Mouse (Mus musculus) heart, embryonic 14.5 days (tissue): ENCODE measurements around the gene Elk4. TPM values are rescaled to one million over a fixed set of nuclear protein-coding genes. Genes with fewer than 3 reads are reported as not detected.
A peak's percentile ranks its signal among the peaks of the same experiment; 100 is the strongest.

Source experiments
- ATAC-seq: fragments of 200-750 bp; cut with Nextera tagmentation; 2 replicates; pipeline ENCODE4 v1.8.0; 2017; ENCODE audit warnings: low read depth, moderate TSS enrichment; ENCODE audit not compliant: insufficient number of reproducible peaks, insufficient read depth, low FRiP score
- H3K27ac ChIP-seq, 2 experiments: fragments of 200-500 bp in 1 of 2; fragments of 300-500 bp in 1 of 2; sonication (generic) in 1 of 2; replicated peaks in 1 of 2; 2 replicates each; pipeline ENCODE4 v1.5.1; 2012 to 2014; ENCODE audit warnings: low read depth in 2 of 2, low read length in 2 of 2, control low read depth in 1 of 2, mild to moderate bottlenecking in 1 of 2, mixed read lengths in 1 of 2; ENCODE audit not compliant: control insufficient read depth in 1 of 2, insufficient read depth in 1 of 2
- H3K27me3 ChIP-seq: fragments of 300-500 bp; sonication (generic); 2 replicates; pipeline ENCODE4 v1.6.1; 2014; ENCODE audit warnings: mild to moderate bottlenecking, low read length, control low read depth; ENCODE audit not compliant: control insufficient read depth, insufficient read depth
- H3K36me3 ChIP-seq: fragments of 300-500 bp; sonication (generic); 2 replicates; pipeline ENCODE4 v1.6.1; 2014; ENCODE audit warnings: mild to moderate bottlenecking, control low read depth, low read length, mixed read lengths; ENCODE audit not compliant: control insufficient read depth, insufficient read depth
- H3K4me1 ChIP-seq, 2 experiments: fragments of 200-500 bp in 1 of 2; fragments of 300-500 bp in 1 of 2; sonication (generic) in 1 of 2; 2 replicates each; pipeline ENCODE4 v1.6.1; 2012 to 2014; ENCODE audit warnings: low read length in 2 of 2, control low read depth in 1 of 2, mixed read lengths in 1 of 2; ENCODE audit not compliant: control insufficient read depth in 2 of 2, insufficient read depth in 2 of 2
- H3K4me2 ChIP-seq: fragments of 300-500 bp; sonication (generic); 2 replicates; pipeline ENCODE4 v1.6.1; 2014; ENCODE audit warnings: mild to moderate bottlenecking, low read length
- H3K4me3 ChIP-seq, 2 experiments: fragments of 200-500 bp in 1 of 2; fragments of 300-500 bp in 1 of 2; sonication (generic) in 1 of 2; 2 replicates each; pipeline ENCODE4 v1.5.1; 2012 to 2014; ENCODE audit warnings: low read length in 2 of 2, mild to moderate bottlenecking in 2 of 2, control low read depth in 1 of 2, low read depth in 1 of 2, moderate library complexity in 1 of 2; ENCODE audit not compliant: control insufficient read depth in 1 of 2, insufficient read depth in 1 of 2
- H3K9ac ChIP-seq: fragments of 300-500 bp; sonication (generic); 2 replicates; pipeline ENCODE4 v1.6.1; 2014; ENCODE audit warnings: mild to moderate bottlenecking, low read length
- H3K9me3 ChIP-seq: fragments of 300-500 bp; sonication (generic); 2 replicates; pipeline ENCODE4 v1.6.1; 2016; ENCODE audit warnings: low read length, control low read depth; ENCODE audit not compliant: control insufficient read depth
- WGBS: fragments of 180-500 bp; shearing (Covaris S2); extraction: QIAGEN DNeasy Blood & Tissue Kit; methylation state at CpG from one replicate; pipeline ENCODE4 v1.1.7; 2014; 5-methylcytosine and 5-hydroxymethylcytosine counted together
- polyA plus RNA-seq: library from polyadenylated mRNA; unstranded; fragments of >200 nt; fragmentation: Nextera tagmentation; extraction: Ambion mirVana; gene quantifications from 2 replicates; pipeline ENCODE4 v1.2.1, GENCODE M21; 2014

Gene Elk4
- polyA plus RNA-seq, 1 experiment from 2014 or later, result 24.7 TPM

GRCm38 (mm10) chr1:131967336-131967735, 40.1 kb upstream of the Elk4 start:
- H3K4me2 ChIP-seq, result no peak overlapping the region
- 69% methylated on average over 7 of the region's 7 CpGs for WGBS
- H3K4me3 ChIP-seq, result no peak overlapping the region
- no peak overlapping the region for H3K9ac ChIP-seq
- ATAC-seq, result no peak
- H3K27me3 ChIP-seq, result peaks cover 46% of the 10 kb centered on the region
- no peaks in the 10 kb centered on the region for H3K9me3 ChIP-seq
- peaks cover 17 to 24% of the 10 kb centered on the region in 2 experiments for H3K4me1 ChIP-seq
- H3K27ac ChIP-seq, result no peak overlapping the region
- no peaks in the 10 kb centered on the region for H3K36me3 ChIP-seq

GRCm38 (mm10) chr1:131968556-131968955, 38.9 kb upstream of the Elk4 start:
- ATAC-seq, result no peak
- Histone ChIP-seq H3K27ac (no peak overlapping the region), H3K4me1 (peaks cover 19 to 20% of the 10 kb centered on the region in 2 experiments), H3K9ac (no peak overlapping the region), H3K36me3 (no peaks in the 10 kb centered on the region), H3K4me2 (no peak overlapping the region), H3K27me3 (peaks cover 38% of the 10 kb centered on the region), H3K4me3 (no peak overlapping the region), H3K9me3 (no peaks in the 10 kb centered on the region)
- 43% methylated on average over 3 of the region's 3 CpGs for WGBS

- no peak for ATAC-seq
- WGBS, result 70% methylated on average over 6 of the region's 6 CpGs
- Histone ChIP-seq H3K27ac (no peak overlapping the region), H3K27me3 (peaks cover 38% of the 10 kb centered on the region), H3K4me1 (peaks cover 16 to 20% of the 10 kb centered on the region in 2 experiments), H3K36me3 (no peaks in the 10 kb centered on the region), H3K4me3 (no peak overlapping the region), H3K9ac (no peak overlapping the region), H3K9me3 (no peaks in the 10 kb centered on the region), H3K4me2 (no peak overlapping the region)
Measured at GRCm38 (mm10) chr1:131968983-131969382, 38.4 kb upstream of the Elk4 start.

GRCm38 (mm10) chr1:131969825-131970224, 37.6 kb upstream of the Elk4 start:
- WGBS, result 60% methylated on average over 4 of the region's 4 CpGs
- no peak for ATAC-seq
- peaks cover 31% of the 10 kb centered on the region for H3K27me3 ChIP-seq
- H3K9ac ChIP-seq, result no peak overlapping the region
- no peak overlapping the region for H3K4me2 ChIP-seq
- H3K9me3 ChIP-seq, result no peaks in the 10 kb centered on the region
- no peak overlapping the region for H3K27ac ChIP-seq
- H3K4me1 ChIP-seq, result peaks cover 16 to 18% of the 10 kb centered on the region in 2 experiments
- no peaks in the 10 kb centered on the region for H3K36me3 ChIP-seq
- no peak overlapping the region for H3K4me3 ChIP-seq

- Histone ChIP-seq H3K4me1 (peaks cover 16 to 18% of the 10 kb centered on the region in 2 experiments), H3K4me2 (no peak overlapping the region), H3K4me3 (no peak overlapping the region), H3K27me3 (peaks cover 28% of the 10 kb centered on the region), H3K27ac (no peak overlapping the region), H3K9me3 (no peaks in the 10 kb centered on the region), H3K9ac (no peak overlapping the region; the same call in 1 of the 2 replicates), H3K36me3 (no peaks in the 10 kb centered on the region)
- 63% methylated on average over 5 of the region's 5 CpGs for WGBS
- no peak for ATAC-seq
Measured at GRCm38 (mm10) chr1:131970322-131970660, 37.1 kb upstream of the Elk4 start.

GRCm38 (mm10) chr1:131970661-131971520, 36.5 kb upstream of the Elk4 start:
- H3K27me3 ChIP-seq, result peaks cover 22% of the 10 kb centered on the region
- H3K27ac ChIP-seq, result no peak overlapping the region
- no peak for ATAC-seq
- H3K4me3 ChIP-seq, result no peak overlapping the region
- H3K36me3 ChIP-seq, result no peaks in the 10 kb centered on the region
- H3K4me2 ChIP-seq, result peak overlapping the region; percentile 17; the same call in 1 of the 2 replicates
- 13% methylated on average over 16 of the region's 16 CpGs for WGBS
- H3K9me3 ChIP-seq, result no peaks in the 10 kb centered on the region
- peak overlapping the region; percentile 22; the same call in 1 of the 2 replicates for H3K9ac ChIP-seq
- H3K4me1 ChIP-seq, result peaks cover 16 to 18% of the 10 kb centered on the region in 2 experiments

GRCm38 (mm10) chr1:131971771-131972497, 35.5 kb upstream of the Elk4 start:
- Histone ChIP-seq H3K27me3 (peaks cover 15% of the 10 kb centered on the region), H3K4me1 (peaks cover 16 to 18% of the 10 kb centered on the region in 2 experiments), H3K9ac (no peak overlapping the region; the same call in 1 of the 2 replicates), H3K27ac (no peak overlapping the region), H3K9me3 (no peaks in the 10 kb centered on the region), H3K36me3 (no peaks in the 10 kb centered on the region), H3K4me3 (no peak overlapping the region), H3K4me2 (no peak overlapping the region)
- WGBS, result 46% methylated on average over 15 of the region's 15 CpGs
- no peak for ATAC-seq
